Mouse (Mus musculus): ENCODE results near the gene Galntl5.

GRCm38 (mm10) chr5:25164341-25164740 is 16.9 kb upstream of the Galntl5 start:
- TF ChIP-seq EP300 (IDR thresholded peaks at IDR 0.05) (no peak), CTCF (IDR thresholded peaks at IDR 0.05) (no peak)
